Mouse (Mus musculus) adrenal gland, adult 10 weeks (tissue): ENCODE data around the gene Sp4. TPM values are rescaled to one million over a fixed set of nuclear protein-coding genes. Genes with fewer than 3 reads are reported as not detected.

Experiments used
- polyA plus RNA-seq: library from polyadenylated mRNA; stranded (reverse); fragments of 350-450 nt; fragmentation: Illumina TruSeq; extraction: RNeasy Lipid Tissue Mini Kit (QIAGEN cat#74804); gene quantifications from one replicate; pipeline ENCODE4 v1.2.3, GENCODE M21; 2014; ENCODE audit warnings: low read depth, low replicate concordance

Sp4 gene
- 13.2 TPM for polyA plus RNA-seq

GRCm38 (mm10) chr12:118301072-118301865 is at the start of gene Sp4:
TSS of gene Sp4 (minus strand) at chr12:118301440.

GRCm38 (mm10) chr12:118198386-118199093 is 102.7 kb downstream of the Sp4 start, which contains the start of gene Dnah11:
TSS of gene Dnah11 (minus strand) at chr12:118199043.

Other genes starting within 250 kb of the Sp4 start
- gene Dnah11, start 102.4 kb downstream of the Sp4 start, polyA plus RNA-seq = not detected